Mouse (Mus musculus) adrenal gland, postnatal 10 days (tissue): Measurements from ENCODE around the gene Mllt10. TPM values are rescaled to one million over a fixed set of nuclear protein-coding genes. Genes with fewer than 3 reads are reported as not detected.
A peak's percentile ranks its signal among the peaks of the same experiment; 100 is the strongest.

ENCODE experiments used
- DNase-seq: peaks from one replicate; pipeline ENCODE4 v3.0.0; 2021; ENCODE audit warnings: mixed read lengths
- total RNA-seq, 2 experiments: library from RNA; stranded (reverse); gene quantifications; 2 replicates each; pipeline ENCODE4 v1.2.3; 2021

The Mllt10 gene
- total RNA-seq, 2 experiments from 2014 or later, result 35.1 to 44.5 TPM

GRCm38 (mm10) chr2:18034371-18035250, 20.4 kb upstream of the Mllt10 start:
- no peak for DNase-seq

GRCm38 (mm10) chr2:18037491-18037890, 17.5 kb upstream of the Mllt10 start, which contains the start of gene A930004D18Rik:
Gene A930004D18Rik (minus strand): TSS chr2:18037737.
- no peak for DNase-seq

GRCm38 (mm10) chr2:18038141-18038752, 16.8 kb upstream of the Mllt10 start:
- DNase-seq, result no peak

GRCm38 (mm10) chr2:18038895-18039371, 16.1 kb upstream of the Mllt10 start:
- DNase-seq, result no peak

- DNase-seq, result peak; percentile 45
Measured at GRCm38 (mm10) chr2:18039566-18040290, 15.3 kb upstream of the Mllt10 start.

GRCm38 (mm10) chr2:18040347-18041160, 14.5 kb upstream of the Mllt10 start:
- DNase-seq, result peak; percentile 4

- peak; percentile 15 for DNase-seq
Measured at GRCm38 (mm10) chr2:18041199-18041885, 13.7 kb upstream of the Mllt10 start.

GRCm38 (mm10) chr2:18045143-18045780, 9.8 kb upstream of the Mllt10 start:
- no peak for DNase-seq

- DNase-seq, result no peak
Measured at GRCm38 (mm10) chr2:18045781-18046181, 9.3 kb upstream of the Mllt10 start.

GRCm38 (mm10) chr2:18046186-18046585, 8.9 kb upstream of the Mllt10 start:
- DNase-seq, result no peak

- DNase-seq, result peak; percentile 74
Measured at GRCm38 (mm10) chr2:18046758-18047645, 8.0 kb upstream of the Mllt10 start.

- peak; percentile 82 for DNase-seq
Measured at GRCm38 (mm10) chr2:18047646-18048452, 7.2 kb upstream of the Mllt10 start.

GRCm38 (mm10) chr2:18048453-18049075, 6.5 kb upstream of the Mllt10 start, which contains the start of gene Skida1:
Gene Skida1 (minus strand): TSS chr2:18049051.
- peak; percentile 56 for DNase-seq

- peak; percentile 44 for DNase-seq
Measured at GRCm38 (mm10) chr2:18049279-18049821, 5.7 kb upstream of the Mllt10 start.

GRCm38 (mm10) chr2:18050018-18050417, 5.0 kb upstream of the Mllt10 start:
- DNase-seq, result no peak

GRCm38 (mm10) chr2:18050541-18050985, 4.5 kb upstream of the Mllt10 start:
- DNase-seq, result no peak

- no peak for DNase-seq
Measured at GRCm38 (mm10) chr2:18051026-18051830, 3.8 kb upstream of the Mllt10 start.
